Mouse (Mus musculus) E14TG2a.4 (cell line): ENCODE data around the gene Mrpl18.

Experiments
- H3K27me3 ChIP-seq: 2 replicates; pipeline ENCODE4 v1.6.1; 2014; ENCODE audit warnings: low read length, control low read depth; ENCODE audit not compliant: insufficient read depth
- H3K36me3 ChIP-seq: 2 replicates; pipeline ENCODE4 v1.6.1; 2014; ENCODE audit warnings: low read length, control low read depth; ENCODE audit not compliant: insufficient read depth
- H3K4me1 ChIP-seq: replicated peaks from 2 replicates; pipeline ENCODE4 v1.6.1; 2014; ENCODE audit warnings: low read depth, low read length, control low read depth
- H3K4me3 ChIP-seq: replicated peaks from 2 replicates; pipeline ENCODE4 v1.5.1; 2014; ENCODE audit warnings: mild to moderate bottlenecking, low read length
- H3K9me3 ChIP-seq: 2 replicates; pipeline ENCODE4 v1.6.1; 2014; ENCODE audit warnings: low read length, control low read depth
- CTCF ChIP-seq: conservative IDR thresholded peaks from 2 replicates; pipeline ENCODE4 v1.5.1; 2014; ENCODE audit warnings: low read length
- NANOG ChIP-seq: IDR thresholded peaks from 2 replicates; pipeline ENCODE4 v1.6.1; 2014; ENCODE audit warnings: borderline replicate concordance, low read length, mixed read lengths
- POU5F1 ChIP-seq: IDR thresholded peaks from 2 replicates; pipeline ENCODE4 v1.6.1; 2014; ENCODE audit warnings: low read length, borderline replicate concordance

The Mrpl18 gene

DNA sequence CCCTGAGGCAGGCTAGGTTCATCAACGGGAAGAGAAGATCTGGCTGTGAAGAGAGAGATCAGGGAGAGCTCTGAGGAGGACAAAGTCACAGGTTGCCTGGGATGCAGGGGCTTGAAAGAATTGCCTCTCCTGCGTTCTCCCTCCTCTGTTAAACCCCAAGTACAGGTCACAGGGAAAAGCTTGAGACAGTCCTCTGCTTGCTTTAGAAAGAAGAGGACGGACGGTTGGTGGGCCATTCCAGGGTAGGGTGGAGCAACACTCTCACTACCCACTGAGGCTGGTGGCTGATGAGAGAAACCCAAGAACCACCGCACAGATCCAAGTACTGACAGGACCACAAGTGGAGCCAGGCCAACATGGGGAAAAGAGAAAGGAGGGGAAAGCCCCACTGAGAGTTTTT lies 40.4 kb downstream of the Mrpl18 start, which contains the start of gene Mrgprh:
Mrgprh (plus strand) TSS at position 301 of the 400 bp plus-strand sequence.
- peaks cover 27% of the 10 kb centered on the region for H3K4me1 ChIP-seq
- H3K9me3 ChIP-seq = no peaks in the 10 kb centered on the region
- TF ChIP-seq POU5F1 (no peak), NANOG (no peak), CTCF (no peak)
- H3K27me3 ChIP-seq = peaks cover 52% of the 10 kb centered on the region
- H3K36me3 ChIP-seq = no peaks in the 10 kb centered on the region
- no peak within 1 kb of the TSS for H3K4me3 ChIP-seq

DNA sequence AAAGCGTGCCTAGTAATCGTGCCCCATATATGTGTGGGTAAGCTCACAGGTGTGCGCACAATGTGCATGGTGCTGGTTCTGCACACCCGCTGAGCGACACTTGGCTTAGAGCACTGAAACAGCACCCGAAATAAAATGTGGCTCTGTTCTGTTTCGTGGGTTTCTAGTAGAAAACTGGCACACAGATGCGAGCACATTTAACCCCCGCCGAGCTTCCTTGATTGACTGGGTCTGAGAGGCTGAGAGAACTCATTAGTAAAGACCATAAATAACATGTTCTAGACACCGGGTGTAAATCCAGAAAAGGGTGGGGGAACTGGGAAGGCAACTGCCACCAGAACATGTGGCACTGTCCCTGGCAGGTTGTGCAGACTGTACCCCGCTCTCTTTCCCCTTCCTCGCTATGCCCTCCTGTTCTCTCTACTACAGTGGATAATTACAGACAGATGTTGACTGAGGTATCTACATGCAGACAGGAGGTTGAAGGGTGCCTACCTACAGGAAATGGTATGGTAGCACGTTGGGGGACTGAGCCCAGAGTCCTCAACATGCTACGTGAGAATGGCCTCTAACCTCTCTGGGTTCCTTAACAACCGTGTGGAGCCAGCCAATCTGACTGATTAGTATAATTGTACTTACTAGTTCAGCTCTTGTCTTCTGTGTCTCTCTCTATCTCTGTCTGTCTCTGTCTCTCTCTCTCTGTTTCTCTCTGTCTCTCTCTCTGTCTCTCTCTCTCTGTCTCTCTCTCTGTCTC lies 43.7 kb downstream of the Mrpl18 start:
- Histone ChIP-seq H3K9me3 (no peaks in the 10 kb centered on the region), H3K36me3 (no peaks in the 10 kb centered on the region), H3K27me3 (peaks cover 35% of the 10 kb centered on the region), H3K4me1 (peaks cover 33% of the 10 kb centered on the region), H3K4me3 (peak overlapping the region; percentile 41)
- TF ChIP-seq NANOG = no peak
- TF ChIP-seq CTCF = no peak
- no peak for TF ChIP-seq POU5F1

DNA sequence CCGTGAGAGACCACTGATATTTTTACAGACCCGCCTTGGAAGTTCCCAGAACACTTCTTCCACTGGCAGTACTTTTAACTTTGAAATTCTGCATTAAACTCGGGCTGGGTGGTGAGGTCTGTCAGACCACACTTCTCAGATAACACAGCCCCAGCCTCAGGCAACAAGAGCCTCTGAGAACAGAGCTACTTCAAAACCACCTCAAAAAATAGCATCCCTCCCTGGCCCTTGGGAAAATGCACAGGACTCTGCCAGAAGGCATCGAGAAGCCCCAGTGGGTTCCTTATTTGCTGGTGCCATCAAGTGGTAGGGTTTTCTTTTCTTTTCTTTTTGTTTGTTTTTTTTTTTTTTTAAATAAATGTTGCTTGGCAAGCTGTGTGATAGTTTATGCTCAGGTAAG lies 47.5 kb downstream of the Mrpl18 start:
- no peak overlapping the region for H3K4me3 ChIP-seq
- no peak for TF ChIP-seq NANOG
- no peak for TF ChIP-seq CTCF
- TF ChIP-seq POU5F1 = no peak
- H3K36me3 ChIP-seq = no peaks in the 10 kb centered on the region
- H3K9me3 ChIP-seq = no peaks in the 10 kb centered on the region
- H3K27me3 ChIP-seq = peaks cover 20% of the 10 kb centered on the region
- H3K4me1 ChIP-seq = peaks cover 33% of the 10 kb centered on the region

DNA sequence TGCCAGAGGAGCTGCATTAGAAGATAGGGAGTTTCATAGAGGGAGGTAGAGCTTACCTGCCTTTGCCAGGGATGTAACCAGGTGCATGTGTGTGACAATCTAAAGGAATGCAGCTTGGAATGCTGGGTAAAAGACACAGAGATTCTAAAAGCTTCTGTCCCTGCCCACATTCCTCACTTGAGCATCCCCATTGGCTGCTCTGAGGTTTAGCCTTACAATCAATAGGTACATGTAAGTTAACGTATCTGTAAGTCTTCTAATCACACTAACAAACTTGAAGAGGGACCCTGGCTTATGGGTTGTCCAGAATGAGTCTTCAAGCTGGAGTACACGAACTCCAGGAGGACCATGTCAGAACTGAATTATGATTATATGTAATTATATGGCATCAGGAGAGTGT lies 48.1 kb downstream of the Mrpl18 start, which contains the start of gene Mas1:
Mas1 (minus strand) TSS at position 101 of the 400 bp plus-strand sequence.
- Histone ChIP-seq H3K27me3 (peaks cover 18% of the 10 kb centered on the region), H3K4me1 (peaks cover 27% of the 10 kb centered on the region), H3K9me3 (no peaks in the 10 kb centered on the region), H3K36me3 (no peaks in the 10 kb centered on the region), H3K4me3 (no peak within 1 kb of the TSS)
- TF ChIP-seq POU5F1 (no peak), CTCF (no peak), NANOG (no peak)

DNA sequence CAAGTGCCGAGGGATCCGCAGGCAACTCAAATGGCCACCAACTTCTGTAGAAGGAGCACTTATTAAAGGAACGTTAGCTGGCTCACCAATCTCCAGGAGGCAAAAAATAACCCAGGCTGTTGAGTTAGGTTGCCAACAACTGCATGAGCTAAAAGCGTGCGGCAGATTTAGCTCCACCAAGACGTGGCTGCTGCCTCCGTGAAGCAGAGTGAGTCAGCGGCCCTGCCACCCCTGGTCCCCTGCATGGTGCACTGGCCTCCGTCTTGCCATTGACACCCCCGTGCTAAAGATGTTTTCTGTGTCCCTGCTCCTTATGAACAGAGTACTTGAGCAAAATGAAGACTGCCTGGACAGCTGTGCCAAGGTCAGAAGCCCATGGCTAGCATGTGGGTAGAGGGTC lies 49.3 kb downstream of the Mrpl18 start:
- Histone ChIP-seq H3K36me3 (no peaks in the 10 kb centered on the region), H3K9me3 (no peaks in the 10 kb centered on the region), H3K4me1 (peaks cover 17% of the 10 kb centered on the region), H3K4me3 (no peak overlapping the region), H3K27me3 (peaks cover 15% of the 10 kb centered on the region)
- TF ChIP-seq CTCF (no peak), POU5F1 (no peak), NANOG (no peak)

DNA sequence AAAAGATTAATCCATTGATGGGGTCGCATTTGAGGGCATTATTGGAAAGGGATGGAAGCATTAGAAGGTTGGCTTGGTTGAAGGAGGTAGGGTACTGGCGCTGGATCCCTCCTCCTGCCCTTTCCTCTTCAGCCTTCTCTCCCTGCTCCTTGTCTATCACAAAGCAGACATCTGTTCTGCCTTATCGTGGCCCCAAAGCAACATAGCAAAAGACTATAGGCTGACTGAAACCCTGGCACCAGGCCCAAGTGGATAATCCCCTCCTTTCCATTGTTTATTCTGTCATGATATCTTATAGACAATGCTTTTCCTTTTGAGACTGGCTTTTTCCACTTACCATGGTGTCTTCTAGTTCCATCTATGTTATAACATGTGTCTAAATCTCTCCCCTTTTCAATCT lies 50.7 kb downstream of the Mrpl18 start:
- H3K9me3 ChIP-seq = no peaks in the 10 kb centered on the region
- H3K4me1 ChIP-seq = peaks cover 10% of the 10 kb centered on the region
- H3K36me3 ChIP-seq = no peaks in the 10 kb centered on the region
- TF ChIP-seq CTCF (no peak), POU5F1 (no peak), NANOG (no peak)
- H3K27me3 ChIP-seq = peaks cover 6% of the 10 kb centered on the region; the same call in 1 of the 2 replicates
- no peak overlapping the region for H3K4me3 ChIP-seq

DNA sequence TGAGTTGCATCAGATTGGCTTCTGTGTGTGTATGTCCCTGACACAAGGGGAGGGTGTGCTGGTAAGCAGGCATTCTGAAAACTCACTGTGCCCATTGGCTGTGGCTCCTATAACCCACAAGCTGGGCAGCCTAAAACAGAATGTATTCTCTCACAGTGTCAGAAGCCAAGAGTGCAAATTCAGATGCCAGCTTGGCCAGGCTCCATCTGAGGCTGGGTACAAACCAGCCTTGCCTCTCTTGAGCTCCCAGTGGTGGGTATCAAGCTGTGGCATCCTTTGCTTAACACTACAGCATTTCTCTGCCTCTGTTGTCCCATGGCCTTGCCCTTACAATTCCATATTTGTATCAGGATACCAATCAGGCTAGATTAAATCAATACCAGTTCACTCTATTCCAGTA lies 52.0 kb downstream of the Mrpl18 start:
- H3K4me3 ChIP-seq = no peak overlapping the region
- H3K27me3 ChIP-seq = peaks cover 6% of the 10 kb centered on the region; the same call in 1 of the 2 replicates
- TF ChIP-seq POU5F1 = no peak
- no peak for TF ChIP-seq NANOG
- TF ChIP-seq CTCF = no peak
- H3K9me3 ChIP-seq = no peaks in the 10 kb centered on the region
- no peaks in the 10 kb centered on the region for H3K4me1 ChIP-seq
- H3K36me3 ChIP-seq = no peaks in the 10 kb centered on the region
